Mouse (Mus musculus) CD8-positive naive resting alpha-beta T cell, adult 57 days (primary cell): ENCODE data around the gene Krt24. TPM values are rescaled to one million over a fixed set of nuclear protein-coding genes. Genes with fewer than 3 reads are reported as not detected.

Source experiments
- total RNA-seq: library from RNA; stranded (reverse); gene quantifications from one replicate; pipeline ENCODE4 v1.2.4, GENCODE M21; 2023

Krt24 gene
- not detected for total RNA-seq

DNA sequence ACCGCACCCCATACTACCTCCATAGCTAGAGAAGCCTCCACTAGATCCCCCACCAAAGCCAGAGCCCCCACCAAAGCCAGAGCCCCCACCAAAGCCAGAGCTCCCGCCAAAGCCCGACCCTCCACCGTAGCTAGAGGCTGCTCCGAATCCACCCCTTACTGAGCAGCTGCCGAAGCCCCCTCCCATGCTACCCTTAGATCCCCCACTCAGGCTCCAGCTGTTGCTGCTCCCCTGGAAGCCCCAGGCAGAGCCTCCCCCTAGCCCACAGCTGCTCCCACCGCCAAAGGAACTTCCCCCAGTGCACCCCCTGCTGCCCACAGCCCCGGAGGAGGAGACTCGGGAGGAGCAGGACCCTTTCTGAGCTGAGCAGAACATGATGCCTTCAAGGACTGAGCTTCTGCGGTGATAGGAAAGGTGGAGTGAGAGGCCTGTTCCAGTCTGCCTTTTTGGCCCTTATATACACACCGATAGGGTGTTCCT lies at the start of gene Krt24:
Krt24 (minus strand) TSS at position 430 of the 480 bp plus-strand sequence.

GRCm38 (mm10) chr11:99322851-99323250 lies 37.8 kb upstream of the Krt24 start, which contains the start of gene Krt25:
TSS of gene Krt25 (minus strand) at chr11:99322951.

GRCm38 (mm10) chr11:99243820-99244374 lies 41.2 kb downstream of the Krt24 start, which contains the start of gene Krt222:
TSS of gene Krt222 (minus strand) at chr11:99244085.

GRCm38 (mm10) chr11:99230261-99231048 lies 54.6 kb downstream of the Krt24 start, which contains the start of gene Smarce1:
TSS of gene Smarce1 (minus strand) at chr11:99231017.

Other genes with a start within 250 kb of the Krt24 start
- 155 TPM for gene Igfbp4, start 244.0 kb downstream of the Krt24 start, total RNA-seq
- gene Tns4, start 196.0 kb downstream of the Krt24 start, total RNA-seq = not detected
- gene Ccr7, start 130.2 kb downstream of the Krt24 start, total RNA-seq = 1,542 TPM
- 128 TPM for gene Smarce1, start 54.2 kb downstream of the Krt24 start, total RNA-seq
- gene Krt222, start 41.2 kb downstream of the Krt24 start, total RNA-seq = not detected
- gene Krt25, start 37.7 kb upstream of the Krt24 start, total RNA-seq = not detected
- not detected for gene Krt26, start 52.7 kb upstream of the Krt24 start, total RNA-seq
- not detected for gene Krt27, start 65.8 kb upstream of the Krt24 start, total RNA-seq
- not detected for gene Krt28, start 89.6 kb upstream of the Krt24 start, total RNA-seq
- gene Krt10, start 104.1 kb upstream of the Krt24 start, total RNA-seq = 1.4 TPM
- gene Krt12, start 137.0 kb upstream of the Krt24 start, total RNA-seq = not detected
- not detected for gene Krt20, start 152.9 kb upstream of the Krt24 start, total RNA-seq
- gene Krt23, start 207.9 kb upstream of the Krt24 start, total RNA-seq = not detected
- not detected for gene Krt39, start 236.1 kb upstream of the Krt24 start, total RNA-seq